Mouse (Mus musculus) megakaryocyte, embryonic 14.5 days (primary cell): ENCODE results near the gene Pde6d.

Source experiments
- FLI1 ChIP-seq: IDR thresholded peaks from 2 replicates; pipeline ENCODE4 v1.6.1; 2012; ENCODE audit warnings: low read length, inconsistent platforms, mixed read lengths
- GATA1 ChIP-seq: IDR thresholded peaks from 3 replicates; pipeline ENCODE4 v1.6.1; 2012; ENCODE audit warnings: mixed read lengths, low read length, inconsistent platforms, borderline replicate concordance

- TF ChIP-seq FLI1 (no peak), GATA1 (no peak)
These were observed 52.8 kb downstream of the Pde6d start for GRCm38 (mm10) chr1:86529590-86529989.
